Mouse (Mus musculus): ENCODE results near the gene Vwa5a.

Vwa5a gene

DNA sequence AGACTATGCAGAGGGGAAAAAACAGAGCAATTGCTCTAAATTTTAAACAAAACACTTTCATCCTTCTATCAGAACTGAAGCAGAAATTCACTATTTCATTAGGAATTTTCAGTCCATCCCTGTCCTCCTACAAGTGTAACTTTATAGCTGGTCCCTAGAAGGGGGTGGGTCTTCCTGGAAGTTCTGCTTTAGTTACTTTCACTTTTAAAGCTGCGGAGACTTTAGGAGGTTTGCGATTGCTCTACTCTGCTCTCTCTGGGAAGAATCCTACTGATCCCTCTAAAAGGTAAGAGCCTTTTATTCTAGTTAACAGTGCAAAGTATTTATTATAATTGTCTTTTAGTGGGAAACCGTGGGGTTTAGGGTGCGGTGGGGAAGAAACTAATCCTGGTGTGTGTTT is at the start of gene Vwa5a:
TSS of gene Vwa5a (plus strand) at position 167 of the 400 bp plus-strand sequence.
- no peak for DNase-seq

DNA sequence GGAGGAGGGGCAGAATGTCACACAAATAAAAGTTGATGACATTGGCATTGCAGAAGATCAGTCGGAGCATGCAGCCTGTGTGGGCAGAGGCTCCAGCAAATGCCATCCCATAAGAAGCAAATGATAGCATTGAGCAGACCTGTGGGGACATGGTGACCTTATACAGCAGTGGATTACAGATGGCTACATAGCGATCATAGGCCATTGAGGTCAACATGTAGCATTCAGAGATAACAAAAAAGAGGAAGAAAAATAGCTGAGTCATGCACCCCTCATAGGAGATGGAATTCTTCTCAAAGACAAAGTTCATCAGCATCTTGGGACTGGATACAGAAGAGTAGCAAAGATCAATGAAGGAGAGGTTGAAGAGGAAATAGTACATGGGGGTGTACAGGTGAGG is 45.2 kb upstream of the Vwa5a start:
- no peak for DNase-seq

DNA sequence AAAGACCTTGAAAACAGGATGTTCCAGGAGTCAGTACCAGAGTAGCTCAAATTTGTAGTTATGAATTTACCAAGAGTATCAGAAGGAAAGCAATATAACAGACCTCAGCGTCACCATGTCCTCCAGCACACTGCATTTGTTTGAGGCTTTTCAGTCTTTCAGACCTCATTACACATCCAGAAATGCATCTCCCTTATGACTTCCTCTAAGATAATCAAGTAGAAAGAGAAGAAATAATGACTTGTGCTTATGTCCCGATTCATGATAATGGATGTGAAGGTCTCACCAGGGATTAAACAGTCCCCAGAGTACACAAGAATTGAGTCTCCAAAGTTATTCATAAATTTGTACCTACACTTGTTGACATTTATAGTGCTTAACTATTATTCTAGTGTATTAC is 43.6 kb upstream of the Vwa5a start, which contains the start of gene Olfr918:
TSS of gene Olfr918 (minus strand) at position 101 of the 400 bp plus-strand sequence.
- no peak for DNase-seq

DNA sequence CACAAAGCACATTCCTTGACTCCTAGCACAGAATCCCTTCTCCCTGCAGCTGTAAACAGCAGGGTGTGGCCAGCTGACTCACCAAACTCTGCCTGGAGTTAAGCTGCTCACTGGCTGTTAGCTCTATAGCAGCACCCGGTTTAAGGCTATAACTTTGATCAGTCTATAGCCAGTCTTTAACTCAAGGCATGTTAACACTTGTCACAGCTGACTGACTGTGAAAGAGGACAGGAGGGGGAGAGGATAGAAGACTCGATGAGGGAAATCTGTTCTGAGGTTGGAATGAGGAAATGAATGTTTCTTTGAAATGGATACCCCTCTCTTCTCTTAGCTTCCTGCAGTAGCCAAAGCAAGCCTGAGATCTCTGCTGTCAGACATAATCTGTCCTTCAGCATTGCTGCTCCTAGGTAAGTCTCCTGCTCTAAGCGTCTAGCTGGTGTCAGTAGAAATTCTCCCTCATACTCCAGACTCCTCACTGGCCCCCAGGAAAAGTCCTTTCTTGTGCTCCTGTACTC is 916 bp downstream of the Vwa5a start:
- no peak for DNase-seq

DNA sequence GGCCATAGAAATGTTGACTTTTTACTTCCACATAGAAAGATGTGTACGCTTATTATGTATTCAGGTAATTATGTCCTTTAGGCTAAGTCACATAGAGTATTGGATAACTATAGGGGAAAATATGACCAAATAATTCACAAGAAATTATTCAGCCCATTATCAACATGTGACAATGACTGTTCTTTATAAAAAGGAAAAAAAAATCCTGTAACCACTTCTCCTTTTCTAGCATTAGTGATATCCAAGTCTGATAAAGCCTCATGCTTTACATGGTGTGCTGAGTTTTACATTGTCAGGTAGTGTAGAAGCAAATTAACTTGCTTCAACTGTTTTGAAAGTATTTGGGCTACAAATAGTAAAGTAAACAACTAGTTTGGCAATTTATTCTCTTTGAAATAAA is 6.0 kb downstream of the Vwa5a start:
- DNase-seq: no peak

DNA sequence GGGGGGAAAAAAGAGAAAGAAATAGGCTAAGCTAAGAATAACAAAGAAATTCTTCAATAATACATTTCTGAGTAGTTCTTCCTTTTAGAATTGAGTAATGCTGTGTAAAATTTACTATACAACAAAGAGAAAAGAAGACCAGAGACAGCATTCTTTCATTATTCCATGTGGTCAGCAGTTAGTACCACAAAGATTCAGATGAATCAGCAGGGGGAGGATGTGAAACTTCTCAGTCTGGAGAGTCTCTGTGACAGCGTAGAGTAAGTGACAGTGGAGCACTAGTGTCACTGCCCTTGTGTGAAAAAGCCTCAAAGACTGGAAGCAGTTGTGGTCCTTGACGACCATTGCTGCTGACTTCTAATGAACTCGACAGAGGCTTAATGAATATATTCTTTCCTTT is 10.2 kb downstream of the Vwa5a start:
- no peak for DNase-seq

DNA sequence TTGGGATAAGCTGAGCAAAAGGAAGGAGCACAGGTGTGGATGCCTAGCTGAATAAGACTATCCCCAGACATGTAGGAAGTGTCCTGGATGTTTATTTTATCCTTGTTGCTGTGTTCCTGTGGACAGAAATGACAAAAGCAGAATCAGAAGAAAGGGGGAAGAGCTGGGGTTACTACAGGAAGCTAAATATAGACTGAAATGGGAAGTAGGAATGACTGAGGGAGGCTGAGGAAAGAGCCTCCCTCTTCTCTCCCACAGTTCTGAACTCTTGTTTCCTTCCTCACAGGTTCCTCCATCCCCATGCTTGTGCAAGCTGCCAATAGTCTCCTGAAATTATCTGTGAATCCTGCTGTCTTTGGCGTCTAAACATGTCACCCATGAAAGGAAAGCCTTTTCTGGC is 23.3 kb downstream of the Vwa5a start:
- no peak for DNase-seq

DNA sequence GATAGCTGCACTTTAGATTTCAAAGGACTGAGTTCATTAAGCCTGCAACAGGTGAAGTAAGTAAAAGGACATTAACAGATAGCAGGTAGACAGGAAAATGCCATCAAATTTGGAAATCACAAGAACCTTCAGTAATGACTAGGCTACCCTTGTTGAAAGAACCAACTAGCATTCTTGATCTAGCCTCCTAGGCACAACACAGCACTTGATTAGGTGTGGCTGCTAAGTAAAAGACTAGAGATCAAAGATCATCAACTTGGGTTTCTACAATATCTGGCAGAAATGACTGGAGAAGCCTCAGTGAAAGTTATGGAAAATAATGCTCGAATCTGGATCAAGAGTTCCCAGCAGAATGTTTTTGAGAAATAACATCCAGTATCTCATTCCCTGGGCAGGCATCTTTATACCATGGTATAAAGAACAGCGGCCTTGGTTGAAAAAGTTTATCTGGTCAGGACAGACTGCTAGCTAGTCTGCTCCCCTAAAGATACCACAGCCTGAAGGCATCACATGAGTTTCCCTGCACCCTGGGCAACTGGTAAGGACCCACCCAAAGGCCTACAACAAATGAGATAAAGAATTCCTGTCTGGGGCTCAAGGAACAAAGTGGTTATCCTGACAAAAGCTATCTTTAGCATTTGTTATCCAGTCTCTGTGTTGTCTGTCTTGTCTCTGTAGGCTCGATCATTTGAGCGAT is 26.7 kb downstream of the Vwa5a start:
- DNase-seq: no peak

DNA sequence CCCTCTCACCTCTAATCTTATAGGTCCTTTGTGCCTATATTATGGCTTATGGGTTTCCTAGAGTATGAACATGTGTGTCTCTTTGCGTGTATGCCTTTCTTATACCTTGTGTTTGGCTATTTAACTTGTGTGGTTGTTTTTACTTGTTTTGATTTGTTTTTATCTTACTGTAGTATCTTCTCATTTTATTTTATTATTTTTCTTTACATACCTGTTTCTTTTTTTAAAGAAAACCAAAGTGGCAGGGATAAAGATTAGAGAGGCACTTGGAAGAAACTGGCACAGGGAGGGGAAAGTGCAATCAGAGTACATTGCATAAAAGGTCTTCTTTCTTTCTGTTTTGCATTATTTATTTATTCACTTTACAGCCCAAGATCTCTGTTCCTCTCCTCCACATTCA is 33.9 kb downstream of the Vwa5a start, which contains the start of gene Olfr920:
TSS of gene Olfr920 (plus strand) at position 301 of the 400 bp plus-strand sequence.
- DNase-seq: no peak

DNA sequence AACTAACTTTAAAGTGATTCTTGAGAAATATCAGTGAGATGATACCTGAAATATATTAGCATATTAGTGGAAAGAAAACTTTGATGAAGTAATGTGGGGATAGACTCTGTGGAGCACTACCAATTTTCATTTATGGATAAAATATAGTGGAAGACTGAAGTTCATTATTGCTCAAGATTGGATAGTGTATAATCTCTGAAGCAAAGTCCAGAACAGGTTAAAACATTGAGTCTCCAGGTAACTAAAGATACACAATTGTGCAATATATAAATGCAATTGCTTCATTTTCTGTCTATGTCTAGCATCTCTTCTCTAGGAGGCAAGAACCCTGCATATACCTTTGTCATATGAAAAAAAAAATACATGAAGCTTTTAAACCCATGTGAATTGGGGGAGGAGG is 54.7 kb downstream of the Vwa5a start, which contains the start of gene Olfr921:
TSS of gene Olfr921 (plus strand) at position 301 of the 400 bp plus-strand sequence.
- DNase-seq: no peak

DNA sequence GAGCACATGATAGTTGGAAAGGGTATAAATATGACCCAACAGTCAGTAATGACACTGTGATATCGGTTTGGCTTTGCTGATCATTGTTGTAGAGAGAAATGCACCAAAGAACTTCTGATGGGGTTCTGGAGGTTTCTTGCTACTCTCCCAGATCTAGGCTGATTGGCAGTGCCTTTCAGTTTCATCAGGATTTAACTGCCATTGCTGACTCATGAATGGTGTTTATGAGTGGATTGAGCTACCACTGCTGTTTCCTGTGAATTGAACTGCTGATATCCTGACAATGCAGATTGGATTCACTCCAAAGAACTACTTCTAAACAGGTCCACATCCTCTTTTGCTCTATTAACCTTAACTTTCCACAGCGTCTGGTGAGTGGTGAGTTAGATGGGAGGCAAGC is 74.6 kb downstream of the Vwa5a start:
- no peak for DNase-seq
